Mouse (Mus musculus) heart, embryonic 16.5 days (tissue): ENCODE results near the gene Itih5. TPM values are rescaled to one million over a fixed set of nuclear protein-coding genes. Genes with fewer than 3 reads are reported as not detected.

Source experiments
- ATAC-seq: fragments of 200-750 bp; cut with Nextera tagmentation; replicated peaks from 2 replicates; pipeline ENCODE4 v1.8.0; 2017; ENCODE audit warnings: moderate number of reproducible peaks; ENCODE audit not compliant: insufficient read depth, low FRiP score; ENCODE audit errors: extremely low read depth
- H3K27ac ChIP-seq: fragments of 300-500 bp; sonication (generic); 2 replicates; pipeline ENCODE4 v1.5.1; 2014; ENCODE audit warnings: mild to moderate bottlenecking, low read length, control low read depth, moderate library complexity
- H3K27me3 ChIP-seq: fragments of 300-500 bp; sonication (generic); 2 replicates; pipeline ENCODE4 v1.6.1; 2014; ENCODE audit warnings: low read length, mixed read lengths; ENCODE audit not compliant: control insufficient read depth, insufficient read depth
- H3K36me3 ChIP-seq: fragments of 300-500 bp; sonication (generic); 2 replicates; pipeline ENCODE4 v1.6.1; 2014; ENCODE audit not compliant: control insufficient read depth, insufficient read depth
- H3K4me1 ChIP-seq: fragments of 300-500 bp; sonication (generic); 2 replicates; pipeline ENCODE4 v1.6.1; 2014; ENCODE audit warnings: low read length, mixed read lengths; ENCODE audit not compliant: control insufficient read depth, insufficient read depth
- H3K4me2 ChIP-seq: fragments of 300-500 bp; sonication (generic); 2 replicates; pipeline ENCODE4 v1.6.1; 2014; ENCODE audit warnings: low read depth, mild to moderate bottlenecking, control low read depth, low read length
- H3K4me3 ChIP-seq: fragments of 300-500 bp; sonication (generic); 2 replicates; pipeline ENCODE4 v1.5.1; 2014; ENCODE audit warnings: mild to moderate bottlenecking, control low read depth, low read length
- H3K9ac ChIP-seq: fragments of 300-500 bp; sonication (generic); 2 replicates; pipeline ENCODE4 v1.6.1; 2014; ENCODE audit warnings: low read length, control low read depth
- H3K9me3 ChIP-seq: fragments of 300-500 bp; sonication (generic); replicated peaks from 2 replicates; pipeline ENCODE4 v1.6.1; 2016; ENCODE audit warnings: low read length; ENCODE audit not compliant: control insufficient read depth
- WGBS: fragments of 180-500 bp; shearing (Covaris S2); extraction: QIAGEN DNeasy Blood & Tissue Kit; methylation state at CpG from one replicate; pipeline ENCODE4 v1.1.7; 2014; 5-methylcytosine and 5-hydroxymethylcytosine counted together
- polyA plus RNA-seq: library from polyadenylated mRNA; unstranded; fragments of >200 nt; fragmentation: Nextera tagmentation; extraction: Ambion mirVana; gene quantifications from 2 replicates; pipeline ENCODE4 v1.2.1, GENCODE M21; 2015

The Itih5 gene
- polyA plus RNA-seq, 1 experiment from 2014 or later = 10.3 TPM

DNA sequence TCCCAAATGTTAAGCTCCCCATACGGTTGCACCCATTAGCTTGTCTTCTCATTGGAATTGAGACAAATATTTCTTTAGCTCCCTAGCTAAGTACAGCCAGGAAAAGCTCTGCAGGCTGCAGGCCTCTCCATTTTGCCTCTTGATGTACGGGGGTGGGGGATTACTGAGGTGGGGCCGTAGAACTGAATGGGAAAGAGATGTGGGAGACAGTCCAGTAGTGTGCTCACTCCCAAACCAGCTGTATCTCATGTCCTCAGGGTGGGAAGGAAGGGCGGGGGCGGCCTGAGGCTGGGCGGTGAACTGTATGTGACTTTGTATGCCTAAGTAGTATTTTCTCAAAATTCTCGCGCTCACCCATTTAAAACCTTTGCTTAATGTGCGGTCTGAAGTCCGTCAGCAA, 3.8 kb downstream of the Itih5 start:
- Histone ChIP-seq H3K4me3 (no peak overlapping the region), H3K4me1 (peaks cover 9% of the 10 kb centered on the region), H3K36me3 (no peaks in the 10 kb centered on the region), H3K4me2 (no peak overlapping the region), H3K9ac (no peak overlapping the region), H3K9me3 (no peaks in the 10 kb centered on the region), H3K27me3 (no peaks in the 10 kb centered on the region), H3K27ac (no peak overlapping the region)
- no peak for ATAC-seq
- WGBS = 70% methylated on average over 10 of the region's 10 CpGs

DNA sequence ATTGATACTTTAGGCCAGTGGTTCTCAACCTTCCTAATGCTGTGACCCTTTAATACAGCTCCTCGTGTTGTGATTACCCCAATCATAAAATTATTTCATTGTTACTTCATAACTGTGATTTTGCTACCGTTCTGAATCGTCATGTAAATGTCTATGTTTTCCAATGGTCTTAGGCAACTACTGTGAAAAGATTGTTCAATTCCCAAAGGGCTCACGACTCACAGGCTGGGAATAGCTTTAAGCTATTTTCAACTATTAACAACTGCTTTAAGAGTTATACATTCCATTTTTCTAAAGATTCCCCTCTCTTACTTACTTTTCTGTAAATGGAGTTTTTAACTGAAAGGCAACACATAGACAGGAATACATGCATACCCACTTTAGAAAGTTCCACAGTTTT, 8.6 kb downstream of the Itih5 start:
- no peak overlapping the region for H3K4me3 ChIP-seq
- no peak overlapping the region for H3K4me2 ChIP-seq
- WGBS = 77% methylated on average over 4 of the region's 4 CpGs
- H3K27me3 ChIP-seq = no peaks in the 10 kb centered on the region
- H3K36me3 ChIP-seq = no peaks in the 10 kb centered on the region
- ATAC-seq = no peak
- no peaks in the 10 kb centered on the region for H3K4me1 ChIP-seq
- no peak overlapping the region for H3K9ac ChIP-seq
- no peaks in the 10 kb centered on the region for H3K9me3 ChIP-seq
- H3K27ac ChIP-seq = no peak overlapping the region

DNA sequence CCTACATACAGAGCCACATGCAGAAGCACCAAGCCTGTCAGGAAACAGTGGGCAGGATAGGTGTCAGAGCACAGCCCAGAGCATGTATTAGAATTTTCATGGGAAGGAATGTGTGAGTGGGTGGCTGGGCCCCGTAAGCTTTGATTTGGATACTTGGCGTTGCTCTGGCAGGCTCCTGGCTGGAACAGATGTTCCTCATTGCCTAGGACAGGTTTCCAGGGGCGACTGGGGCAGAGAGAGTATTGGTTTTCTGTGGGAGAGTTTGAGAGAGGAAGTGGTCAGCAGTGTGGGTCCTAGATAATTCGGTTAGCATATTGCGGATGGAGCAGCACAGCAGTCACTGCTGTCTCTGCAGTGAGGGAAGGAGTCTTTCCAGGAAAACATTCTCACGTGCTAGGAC, 13.3 kb downstream of the Itih5 start:
- Histone ChIP-seq H3K4me1 (no peaks in the 10 kb centered on the region), H3K9ac (no peak overlapping the region), H3K27ac (no peak overlapping the region), H3K9me3 (no peaks in the 10 kb centered on the region), H3K27me3 (no peaks in the 10 kb centered on the region), H3K4me2 (no peak overlapping the region), H3K4me3 (no peak overlapping the region), H3K36me3 (no peaks in the 10 kb centered on the region)
- no peak for ATAC-seq
- WGBS = 32% methylated on average over 6 of the region's 6 CpGs

DNA sequence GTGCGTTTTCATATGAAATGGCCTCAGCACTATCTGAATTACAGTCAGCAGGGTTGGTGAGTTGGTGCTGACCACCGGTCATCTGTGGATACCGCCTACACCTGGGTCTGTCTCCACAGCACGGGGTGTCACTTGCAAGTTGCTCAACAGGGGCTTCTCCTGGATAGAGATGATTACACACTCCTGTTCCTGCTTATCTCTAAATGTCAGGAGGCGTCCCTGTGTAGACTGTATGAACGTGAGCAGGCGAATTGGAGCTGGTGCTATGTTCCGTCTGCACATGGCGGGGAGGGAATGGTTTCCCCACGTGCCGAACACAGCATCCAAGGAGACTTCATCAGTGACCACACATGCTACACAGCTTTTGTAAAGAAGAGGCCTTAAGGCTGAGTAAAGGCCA, 13.9 kb downstream of the Itih5 start:
- H3K4me2 ChIP-seq = no peak overlapping the region
- no peaks in the 10 kb centered on the region for H3K4me1 ChIP-seq
- no peak overlapping the region for H3K27ac ChIP-seq
- no peak for ATAC-seq
- no peaks in the 10 kb centered on the region for H3K36me3 ChIP-seq
- no peaks in the 10 kb centered on the region for H3K27me3 ChIP-seq
- no peak overlapping the region for H3K9ac ChIP-seq
- no peak overlapping the region for H3K4me3 ChIP-seq
- H3K9me3 ChIP-seq = no peaks in the 10 kb centered on the region
- WGBS = 81% methylated on average over 11 of the region's 11 CpGs

DNA sequence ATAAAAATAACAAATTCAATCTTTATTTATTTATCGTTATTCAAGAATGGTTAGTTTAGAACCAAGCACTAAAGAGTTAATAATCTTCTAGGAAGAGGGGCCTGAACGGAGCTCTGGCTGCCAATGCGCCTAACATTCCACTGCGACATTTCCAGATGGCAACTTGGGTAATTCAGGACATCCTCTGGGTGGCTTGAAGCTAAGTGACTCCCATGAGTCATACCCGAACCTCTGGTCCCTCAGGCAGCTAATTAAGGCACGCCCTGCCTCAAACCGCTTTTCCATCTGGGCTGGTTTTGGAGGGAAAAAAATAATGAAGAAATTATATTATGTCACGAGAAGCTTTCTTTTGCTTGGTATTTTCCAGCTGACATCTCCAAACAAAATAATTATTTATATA, 14.6 kb downstream of the Itih5 start:
- H3K4me2 ChIP-seq = no peak overlapping the region

DNA sequence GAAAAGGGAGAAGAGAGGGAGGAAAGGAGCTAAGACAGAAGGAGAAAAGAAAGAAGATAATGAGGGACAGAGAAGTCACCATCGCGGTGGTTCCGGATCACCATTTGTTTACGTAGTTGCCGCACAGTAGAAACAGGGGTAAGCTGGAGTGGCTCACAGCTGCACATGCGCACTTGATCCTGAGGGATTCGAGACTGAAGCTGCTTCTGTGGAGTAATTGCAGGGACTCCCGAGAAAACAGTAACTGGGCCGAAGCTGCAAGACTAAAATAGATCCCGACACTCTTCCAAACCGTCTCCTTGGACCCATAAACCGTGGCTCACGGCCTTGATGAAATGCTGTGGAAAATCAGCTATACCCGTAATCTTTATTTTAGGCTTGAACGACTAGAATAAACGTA, 16.6 kb downstream of the Itih5 start:
- no peak for ATAC-seq
- Histone ChIP-seq H3K4me3 (no peak overlapping the region), H3K36me3 (no peaks in the 10 kb centered on the region), H3K27me3 (no peaks in the 10 kb centered on the region), H3K9me3 (no peaks in the 10 kb centered on the region), H3K4me2 (no peak overlapping the region), H3K9ac (no peak overlapping the region), H3K4me1 (no peaks in the 10 kb centered on the region), H3K27ac (no peak overlapping the region)
- 87% methylated on average over 16 of the region's 16 CpGs for WGBS

More for the DNA sequence above, 14.6 kb downstream of the Itih5 start:
- H3K4me3 ChIP-seq = no peak overlapping the region
- WGBS = 55% methylated on average over 8 of the region's 8 CpGs
- no peak overlapping the region for H3K27ac ChIP-seq
- no peaks in the 10 kb centered on the region for H3K27me3 ChIP-seq
- no peak overlapping the region for H3K9ac ChIP-seq
- no peaks in the 10 kb centered on the region for H3K4me1 ChIP-seq
- ATAC-seq = no peak
- no peaks in the 10 kb centered on the region for H3K36me3 ChIP-seq
- no peaks in the 10 kb centered on the region for H3K9me3 ChIP-seq

DNA sequence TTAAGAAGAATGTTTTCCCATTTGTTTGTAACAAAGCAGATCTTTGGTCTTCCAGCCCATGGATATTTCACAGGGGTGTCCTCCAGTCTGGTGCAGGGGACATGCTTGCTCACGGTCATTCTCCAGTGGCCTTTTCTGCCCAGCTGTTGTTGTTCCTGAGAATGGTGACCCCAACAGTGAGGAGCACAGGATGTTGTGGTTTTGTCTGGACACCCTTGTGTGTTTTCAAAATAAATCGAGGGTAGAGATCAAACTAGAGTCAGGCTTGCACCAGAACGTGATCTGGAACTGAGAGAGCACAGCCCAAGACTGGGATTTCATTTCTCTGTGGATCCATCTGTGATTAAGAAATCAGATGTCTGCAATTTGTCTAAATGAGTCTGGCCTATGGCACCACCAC, 40.2 kb downstream of the Itih5 start:
- Histone ChIP-seq H3K4me2 (no peak overlapping the region), H3K4me3 (no peak overlapping the region), H3K27me3 (no peaks in the 10 kb centered on the region), H3K36me3 (no peaks in the 10 kb centered on the region), H3K9ac (no peak overlapping the region), H3K4me1 (no peaks in the 10 kb centered on the region), H3K27ac (no peak overlapping the region), H3K9me3 (0 out of 2 replicates have a peak, but pooled peaks cover 2% of the 10 kb centered on the region)
- 48% methylated on average over 3 of the region's 3 CpGs for WGBS
- no peak for ATAC-seq

DNA sequence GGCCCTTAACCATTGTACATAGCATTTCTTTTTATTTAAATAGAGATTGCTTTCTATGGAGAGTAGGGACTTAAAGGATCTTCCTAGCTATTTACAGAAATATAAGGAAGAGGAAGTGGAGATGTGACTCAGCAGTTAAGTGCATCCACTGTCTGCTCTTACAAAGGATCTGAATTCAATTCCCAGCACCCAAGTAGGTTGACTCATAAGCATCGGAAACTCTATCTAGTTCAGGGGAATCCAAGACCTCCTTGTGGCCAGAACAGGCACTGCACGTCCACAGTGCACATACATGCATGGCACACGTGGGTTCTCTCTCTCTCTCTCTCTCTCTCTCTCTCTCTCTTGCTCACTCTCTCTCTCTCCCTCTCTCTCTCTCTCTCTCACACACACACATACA, 41.8 kb downstream of the Itih5 start:
- Histone ChIP-seq H3K36me3 (no peaks in the 10 kb centered on the region), H3K4me3 (no peak overlapping the region), H3K27ac (no peak overlapping the region), H3K9me3 (no peaks in the 10 kb centered on the region), H3K9ac (no peak overlapping the region), H3K4me1 (no peaks in the 10 kb centered on the region), H3K27me3 (no peaks in the 10 kb centered on the region), H3K4me2 (no peak overlapping the region)
- WGBS = 72% methylated on average over 3 of the region's 3 CpGs
- ATAC-seq = no peak

DNA sequence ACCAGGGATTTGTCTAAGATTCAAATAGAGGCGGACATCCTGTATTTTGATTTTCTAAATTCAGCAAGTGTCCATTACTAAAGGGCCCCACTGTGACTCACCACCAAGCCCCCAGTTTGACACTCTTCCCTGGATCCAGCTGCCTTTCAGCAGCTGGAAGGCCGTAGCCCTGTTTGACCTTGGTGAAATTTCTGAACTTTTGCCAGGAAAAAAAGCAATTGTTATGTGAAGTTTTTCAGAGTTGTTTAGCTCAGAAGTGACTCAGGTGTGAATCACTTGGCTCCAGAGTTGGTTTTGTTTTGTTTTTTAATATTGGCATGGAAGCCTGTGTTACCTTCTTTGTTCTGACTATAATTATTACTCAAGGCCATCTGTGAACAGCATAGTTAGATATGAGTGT, 46.0 kb downstream of the Itih5 start:
- Histone ChIP-seq H3K4me1 (no peaks in the 10 kb centered on the region), H3K4me3 (no peak overlapping the region), H3K9me3 (no peaks in the 10 kb centered on the region), H3K36me3 (no peaks in the 10 kb centered on the region), H3K27me3 (no peaks in the 10 kb centered on the region), H3K9ac (no peak overlapping the region), H3K27ac (no peak overlapping the region), H3K4me2 (no peak overlapping the region)
- WGBS = 62% methylated on average over 2 of the region's 2 CpGs
- ATAC-seq = no peak

DNA sequence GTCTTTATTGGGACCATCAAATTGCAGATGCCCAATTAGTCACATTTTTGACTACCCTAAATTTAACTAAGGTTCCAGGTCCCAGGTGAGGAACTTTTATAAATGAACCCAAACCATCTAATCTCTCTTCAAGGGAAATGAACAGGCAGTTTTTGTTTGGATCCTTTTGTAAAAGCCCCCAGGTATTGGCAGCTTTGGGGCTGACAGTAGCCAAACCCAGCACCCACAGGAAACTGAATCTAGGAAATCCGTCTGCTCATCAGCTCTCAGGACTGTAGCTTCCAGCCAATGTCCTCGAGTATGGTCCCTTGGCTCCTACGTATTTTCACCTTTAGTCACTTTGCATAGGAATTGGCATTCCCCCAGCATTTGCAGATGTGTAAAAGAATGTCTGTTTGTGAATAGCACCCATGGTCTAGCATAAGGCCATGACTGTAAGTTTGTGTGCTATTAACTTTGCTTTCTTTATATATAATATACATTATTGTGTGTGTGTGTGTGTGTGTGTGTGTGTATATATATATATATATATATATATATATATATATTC, 47.4 kb downstream of the Itih5 start:
- no peaks in the 10 kb centered on the region for H3K4me1 ChIP-seq
- H3K27ac ChIP-seq = no peak overlapping the region
- no peak overlapping the region for H3K4me2 ChIP-seq
- no peak overlapping the region for H3K9ac ChIP-seq
- no peaks in the 10 kb centered on the region for H3K27me3 ChIP-seq
- ATAC-seq = no peak
- WGBS = 56% methylated on average over 3 of the region's 3 CpGs
- no peaks in the 10 kb centered on the region for H3K9me3 ChIP-seq
- no peaks in the 10 kb centered on the region for H3K36me3 ChIP-seq
- no peak overlapping the region for H3K4me3 ChIP-seq
